Mouse (Mus musculus): ENCODE measurements around the gene Ptprg. TPM values are rescaled to one million over a fixed set of nuclear protein-coding genes. Genes with fewer than 3 reads are reported as not detected.

Ptprg gene
- polyA plus RNA-seq, 2 experiments, result 0.69 to 1.4 TPM

DNA sequence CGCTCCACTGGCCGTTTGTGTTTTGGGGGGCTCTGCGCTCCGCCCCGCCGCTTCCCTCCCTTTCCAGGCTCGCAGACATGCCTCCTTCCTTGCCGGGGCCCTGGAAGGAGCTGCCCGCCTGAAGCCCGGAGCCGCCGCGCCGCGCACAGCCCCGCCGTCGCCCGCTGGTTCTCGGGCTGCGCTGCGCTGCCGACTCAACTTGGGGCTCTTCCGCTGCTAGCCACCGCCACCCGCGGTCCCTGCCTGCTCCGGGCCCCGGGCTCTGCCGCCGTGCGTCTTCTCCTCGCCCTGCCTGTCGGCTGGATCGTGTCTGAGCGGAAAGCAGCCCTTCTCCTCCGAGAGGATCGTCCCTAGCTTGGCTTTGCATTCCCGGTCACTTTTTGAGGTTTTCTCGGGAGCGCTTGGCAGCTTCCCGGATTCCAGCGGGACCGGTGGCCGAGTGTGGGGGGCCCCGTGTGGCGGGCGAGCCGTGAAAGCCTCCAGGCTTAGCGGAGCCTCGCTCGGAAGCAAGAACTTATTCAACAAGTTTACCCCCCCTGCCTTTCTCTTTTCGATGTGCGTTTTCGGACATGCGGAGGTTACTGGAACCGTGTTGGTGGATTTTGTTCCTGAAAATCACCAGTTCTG, 460 bp downstream of the Ptprg start:
- ATAC-seq (ENCODE audit: insufficient read depth), result peak; percentile 45; the same call in 1 of the 2 replicates
- peaks cover 53% of the 10 kb centered on the region for H3K27me3 ChIP-seq (ENCODE audit: control insufficient read depth, insufficient read depth, low read length)
- H3K4me1 ChIP-seq (replicated peaks; ENCODE audit: control insufficient read depth in 2 of 2, insufficient read depth in 2 of 2, low read length in 1 of 2), result no peaks in the 10 kb centered on the region
- TF ChIP-seq CTCF (IDR thresholded peaks at IDR 0.05; ENCODE audit: low read depth) (no peak), EP300 (IDR thresholded peaks at IDR 0.05; ENCODE audit: low read depth) (no peak)
- no peak for DNase-seq (ENCODE audit: low read depth in 3 of 3, low spot score in 3 of 3)
- no peak overlapping the region for H3K9ac ChIP-seq (replicated peaks)
- peak overlapping the region; percentile 53 to 60 for H3K4me3 ChIP-seq (ENCODE audit: insufficient read depth in 1 of 2, low read depth in 2 of 2, low read length in 2 of 2)
- no peak overlapping the region for H3K27ac ChIP-seq
- no peaks in the 10 kb centered on the region for H3K9me3 ChIP-seq (ENCODE audit: control insufficient read depth, low read length)
- H3K36me3 ChIP-seq (replicated peaks; ENCODE audit: control insufficient read depth, insufficient read depth, low read depth), result no peaks in the 10 kb centered on the region
- under 1% methylated on average over 57 of the region's 57 CpGs for WGBS (ENCODE audit: insufficient replicate concordance)
- peak overlapping the region; percentile 60 for H3K4me2 ChIP-seq (ENCODE audit: low read depth)

DNA sequence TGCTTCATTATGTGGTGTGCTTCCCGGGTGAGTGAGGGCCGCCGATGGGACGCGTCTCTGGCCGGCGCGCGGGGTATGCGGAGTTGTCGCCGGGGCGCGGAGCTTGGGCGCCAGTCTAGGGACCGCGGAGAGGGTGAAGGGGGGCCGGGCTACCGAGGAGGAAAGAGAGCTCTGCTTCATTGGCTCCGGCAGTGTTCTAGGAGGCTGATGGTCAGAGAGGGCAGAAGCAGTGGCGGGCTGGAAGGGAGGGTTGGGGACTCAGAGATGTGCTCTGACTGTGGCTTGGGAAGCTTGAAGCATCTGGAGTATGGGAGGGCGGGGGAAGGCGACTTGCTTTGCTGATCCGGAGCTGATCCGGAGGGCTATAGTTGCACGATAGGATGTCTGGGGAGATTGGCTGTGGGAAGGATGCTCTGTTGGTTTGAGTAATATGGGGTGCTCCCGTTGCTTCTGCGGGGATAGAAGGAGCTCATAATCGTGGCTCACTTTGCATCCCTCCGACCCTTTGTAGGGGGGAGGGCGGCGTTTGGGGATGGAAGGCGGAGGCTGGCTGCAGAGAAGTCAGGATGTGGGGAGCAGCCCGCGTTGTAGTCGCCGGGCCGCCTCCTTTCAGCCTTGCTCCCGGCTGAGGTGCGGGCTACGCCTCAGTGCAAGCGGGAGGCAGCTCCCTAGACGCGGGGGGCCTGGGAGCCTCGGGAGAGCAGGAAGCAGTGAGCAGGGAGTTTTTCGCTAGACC, 1.1 kb downstream of the Ptprg start:
- no peak for ATAC-seq (ENCODE audit: insufficient read depth)
- H3K4me1 ChIP-seq (replicated peaks; ENCODE audit: control insufficient read depth in 2 of 2, insufficient read depth in 2 of 2, low read length in 1 of 2), result no peaks in the 10 kb centered on the region
- peak overlapping the region; percentile 53 to 60 for H3K4me3 ChIP-seq (ENCODE audit: insufficient read depth in 1 of 2, low read depth in 2 of 2, low read length in 2 of 2)
- no peak for TF ChIP-seq EP300 (IDR thresholded peaks at IDR 0.05; ENCODE audit: low read depth)
- no peak for TF ChIP-seq CTCF (IDR thresholded peaks at IDR 0.05; ENCODE audit: low read depth)
- no peaks in the 10 kb centered on the region for H3K9me3 ChIP-seq (ENCODE audit: control insufficient read depth, low read length)
- peaks cover 53% of the 10 kb centered on the region for H3K27me3 ChIP-seq (ENCODE audit: control insufficient read depth, insufficient read depth, low read length)
- no peak for DNase-seq (ENCODE audit: low read depth in 3 of 3, low spot score in 3 of 3)
- WGBS (ENCODE audit: insufficient replicate concordance), result under 1% methylated on average over 46 of the region's 46 CpGs
- H3K4me2 ChIP-seq (ENCODE audit: low read depth), result peak overlapping the region; percentile 60
- no peak overlapping the region for H3K9ac ChIP-seq (replicated peaks)
- H3K27ac ChIP-seq, result no peak overlapping the region
- no peaks in the 10 kb centered on the region for H3K36me3 ChIP-seq (replicated peaks; ENCODE audit: control insufficient read depth, insufficient read depth, low read depth)

DNA sequence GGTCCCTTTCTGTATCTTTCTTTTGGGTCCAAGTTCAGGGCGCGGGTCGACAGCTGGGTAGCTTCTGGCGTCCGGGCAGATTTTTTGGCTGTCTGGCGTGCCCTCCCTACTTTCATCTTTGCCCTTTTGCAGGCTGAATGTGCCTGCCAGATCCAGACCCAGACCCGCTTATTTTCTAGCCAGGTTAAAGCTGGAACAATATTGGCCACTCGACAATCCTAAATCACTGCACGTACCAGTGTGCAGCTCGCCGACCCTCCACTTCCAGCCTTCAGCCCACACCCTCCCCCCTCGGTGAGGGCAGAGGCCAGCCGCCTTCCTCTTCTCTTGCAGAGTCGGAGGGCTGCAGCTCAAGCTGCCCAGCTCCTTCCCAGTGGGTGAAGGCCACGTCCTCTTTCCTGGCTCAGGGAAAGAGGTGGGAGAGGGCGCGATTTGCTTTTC, 1.7 kb downstream of the Ptprg start:
- Histone ChIP-seq H3K27ac (no peak overlapping the region), H3K9ac (replicated peaks) (no peak overlapping the region), H3K4me3 (ENCODE audit: insufficient read depth in 1 of 2, low read depth in 2 of 2, low read length in 2 of 2) (peak overlapping the region; percentile 53 to 60)

DNA sequence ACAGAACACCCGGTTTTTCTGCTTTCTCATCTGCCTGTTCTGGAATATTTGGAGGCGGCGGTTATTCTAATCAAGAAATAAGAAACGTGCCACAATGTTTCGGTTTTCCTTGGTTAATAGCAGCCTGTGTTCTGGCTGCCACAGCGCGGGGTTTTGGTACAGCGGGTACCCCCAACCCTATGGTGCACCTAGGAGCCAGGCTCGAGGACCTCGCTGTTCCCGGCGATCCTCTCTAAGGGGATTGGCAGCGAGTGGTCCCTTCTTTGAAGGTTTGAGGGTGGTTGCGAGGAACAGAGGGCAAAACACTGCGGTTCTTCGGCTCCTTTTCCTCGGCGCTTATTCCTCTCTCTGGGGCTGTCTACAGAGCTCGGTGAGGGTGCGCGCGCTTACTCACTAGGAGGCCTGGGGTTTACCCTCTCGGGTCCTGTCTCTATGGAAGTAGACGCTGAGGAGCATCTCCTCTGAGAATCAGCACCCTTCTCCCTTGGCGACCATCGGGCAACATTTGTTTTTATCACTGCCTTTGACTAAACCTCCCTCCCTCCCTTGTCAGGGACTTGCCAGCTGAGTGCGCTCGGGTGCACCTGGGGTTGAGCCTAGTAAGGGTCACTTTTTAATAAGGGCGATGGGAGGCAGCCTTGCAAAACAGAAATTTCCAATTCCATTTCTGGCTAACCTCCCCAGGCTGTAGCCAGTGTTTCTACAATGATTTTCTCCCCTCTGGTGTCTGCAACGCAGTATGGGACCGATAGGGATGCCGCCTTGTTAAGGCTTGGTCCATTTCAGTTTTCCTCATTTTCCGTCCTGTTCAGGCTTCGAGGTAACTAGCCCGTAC, 2.4 kb downstream of the Ptprg start:
- WGBS (ENCODE audit: insufficient replicate concordance), result 2% methylated on average over 35 of the region's 35 CpGs
- TF ChIP-seq EP300 (IDR thresholded peaks at IDR 0.05; ENCODE audit: low read depth), result no peak
- no peak for TF ChIP-seq CTCF (IDR thresholded peaks at IDR 0.05; ENCODE audit: low read depth)
- Histone ChIP-seq H3K4me1 (replicated peaks; ENCODE audit: control insufficient read depth in 2 of 2, insufficient read depth in 2 of 2, low read length in 1 of 2) (no peaks in the 10 kb centered on the region), H3K4me2 (ENCODE audit: low read depth) (peak overlapping the region; percentile 60), H3K36me3 (replicated peaks; ENCODE audit: control insufficient read depth, insufficient read depth, low read depth) (no peaks in the 10 kb centered on the region), H3K9ac (replicated peaks) (no peak overlapping the region), H3K27ac (no peak overlapping the region), H3K9me3 (ENCODE audit: control insufficient read depth, low read length) (no peaks in the 10 kb centered on the region), H3K27me3 (ENCODE audit: control insufficient read depth, insufficient read depth, low read length) (peaks cover 53% of the 10 kb centered on the region), H3K4me3 (ENCODE audit: insufficient read depth in 1 of 2, low read depth in 2 of 2, low read length in 2 of 2) (peak overlapping the region; percentile 53 to 60)
- no peak for DNase-seq (ENCODE audit: low read depth in 3 of 3, low spot score in 3 of 3)
- ATAC-seq (ENCODE audit: insufficient read depth), result no peak

More for the DNA sequence above, 1.7 kb downstream of the Ptprg start:
- no peak for DNase-seq (ENCODE audit: low read depth in 3 of 3, low spot score in 3 of 3)
- H3K4me1 ChIP-seq (replicated peaks; ENCODE audit: control insufficient read depth in 2 of 2, insufficient read depth in 2 of 2, low read length in 1 of 2), result no peaks in the 10 kb centered on the region
- TF ChIP-seq CTCF (IDR thresholded peaks at IDR 0.05; ENCODE audit: low read depth), result no peak
- no peak for TF ChIP-seq EP300 (IDR thresholded peaks at IDR 0.05; ENCODE audit: low read depth)
- peaks cover 53% of the 10 kb centered on the region for H3K27me3 ChIP-seq (ENCODE audit: control insufficient read depth, insufficient read depth, low read length)
- no peaks in the 10 kb centered on the region for H3K9me3 ChIP-seq (ENCODE audit: control insufficient read depth, low read length)
- no peaks in the 10 kb centered on the region for H3K36me3 ChIP-seq (replicated peaks; ENCODE audit: control insufficient read depth, insufficient read depth, low read depth)
- peak overlapping the region; percentile 60 for H3K4me2 ChIP-seq (ENCODE audit: low read depth)
- WGBS (ENCODE audit: insufficient replicate concordance), result under 1% methylated on average over 17 of the region's 17 CpGs
- ATAC-seq (ENCODE audit: insufficient read depth), result no peak
